Mouse (Mus musculus): ENCODE measurements around the gene BC051142.

DNA sequence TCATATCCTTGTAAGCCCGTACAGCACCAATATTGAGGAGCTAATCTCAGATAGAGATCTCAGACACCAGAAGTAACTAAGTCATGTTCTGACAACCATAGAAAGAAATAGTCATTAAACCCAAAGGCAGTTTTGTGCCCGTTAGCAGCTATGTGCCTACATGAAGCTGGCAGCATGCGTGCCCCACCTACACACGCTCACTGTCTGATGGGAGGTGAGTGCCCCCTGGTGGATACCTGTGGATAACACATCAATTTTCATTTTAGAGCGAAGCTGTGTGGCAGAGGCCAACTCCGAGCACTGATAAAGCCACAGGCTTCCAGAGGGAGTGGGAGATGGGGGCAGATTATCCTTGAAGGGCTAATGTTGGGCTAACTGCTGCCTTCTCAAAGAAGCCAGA is 12.5 kb downstream of the BC051142 start:
- TF ChIP-seq CTCF (IDR thresholded peaks at IDR 0.05; ENCODE audit: low read depth, low read length) (peak; percentile 93), POLR2A (IDR thresholded peaks at IDR 0.05; ENCODE audit: extremely low read depth, insufficient read depth, low read length) (no peak)
